Mouse (Mus musculus) limb, embryonic 12.5 days (tissue): ENCODE results near the gene Slc12a9. TPM values are rescaled to one million over a fixed set of nuclear protein-coding genes. Genes with fewer than 3 reads are reported as not detected.

Source experiments
- ATAC-seq: fragments of 200-750 bp; cut with Nextera tagmentation; 2 replicates; pipeline ENCODE4 v1.8.0; 2017; ENCODE audit warnings: low read depth, moderate TSS enrichment; ENCODE audit not compliant: insufficient number of reproducible peaks, insufficient read depth, low FRiP score, low TSS enrichment
- H3K27ac ChIP-seq: fragments of 300-500 bp; sonication (generic); 2 replicates; pipeline ENCODE4 v1.5.1; 2016; ENCODE audit warnings: mild to moderate bottlenecking, moderate library complexity
- H3K27me3 ChIP-seq: fragments of 300-500 bp; sonication (generic); 2 replicates; pipeline ENCODE4 v1.6.1; 2016; ENCODE audit warnings: mild to moderate bottlenecking, moderate library complexity
- H3K36me3 ChIP-seq: fragments of 300-500 bp; sonication (generic); 2 replicates; pipeline ENCODE4 v1.6.1; 2016; ENCODE audit warnings: mild to moderate bottlenecking, moderate library complexity
- H3K4me1 ChIP-seq: fragments of 300-500 bp; sonication (generic); replicated peaks from 2 replicates; pipeline ENCODE4 v1.6.1; 2016
- H3K4me2 ChIP-seq: fragments of 300-500 bp; sonication (generic); 2 replicates; pipeline ENCODE4 v1.6.1; 2016; ENCODE audit warnings: mild to moderate bottlenecking, moderate library complexity
- H3K4me3 ChIP-seq: fragments of 300-500 bp; sonication (generic); replicated peaks from 2 replicates; pipeline ENCODE4 v1.5.1; 2016; ENCODE audit warnings: mild to moderate bottlenecking
- H3K9ac ChIP-seq: fragments of 300-500 bp; sonication (generic); replicated peaks from 2 replicates; pipeline ENCODE4 v1.6.1; 2016; ENCODE audit warnings: mild to moderate bottlenecking, moderate library complexity
- H3K9me3 ChIP-seq: fragments of 300-500 bp; sonication (generic); 2 replicates; pipeline ENCODE4 v1.6.1; 2016; ENCODE audit warnings: mild to moderate bottlenecking, moderate library complexity
- WGBS: fragments of 180-500 bp; shearing (Covaris S2); methylation state at CpG from one replicate; pipeline ENCODE4 v1.1.7; 2016; 5-methylcytosine and 5-hydroxymethylcytosine counted together
- polyA plus RNA-seq: library from polyadenylated mRNA; unstranded; fragments of >200 nt; fragmentation: Nextera tagmentation; extraction: Ambion mirVana; gene quantifications from 2 replicates; pipeline ENCODE4 v1.2.1, GENCODE M21; 2016

The Slc12a9 gene
- polyA plus RNA-seq, 1 experiment from 2014 or later: 16.3 TPM

DNA sequence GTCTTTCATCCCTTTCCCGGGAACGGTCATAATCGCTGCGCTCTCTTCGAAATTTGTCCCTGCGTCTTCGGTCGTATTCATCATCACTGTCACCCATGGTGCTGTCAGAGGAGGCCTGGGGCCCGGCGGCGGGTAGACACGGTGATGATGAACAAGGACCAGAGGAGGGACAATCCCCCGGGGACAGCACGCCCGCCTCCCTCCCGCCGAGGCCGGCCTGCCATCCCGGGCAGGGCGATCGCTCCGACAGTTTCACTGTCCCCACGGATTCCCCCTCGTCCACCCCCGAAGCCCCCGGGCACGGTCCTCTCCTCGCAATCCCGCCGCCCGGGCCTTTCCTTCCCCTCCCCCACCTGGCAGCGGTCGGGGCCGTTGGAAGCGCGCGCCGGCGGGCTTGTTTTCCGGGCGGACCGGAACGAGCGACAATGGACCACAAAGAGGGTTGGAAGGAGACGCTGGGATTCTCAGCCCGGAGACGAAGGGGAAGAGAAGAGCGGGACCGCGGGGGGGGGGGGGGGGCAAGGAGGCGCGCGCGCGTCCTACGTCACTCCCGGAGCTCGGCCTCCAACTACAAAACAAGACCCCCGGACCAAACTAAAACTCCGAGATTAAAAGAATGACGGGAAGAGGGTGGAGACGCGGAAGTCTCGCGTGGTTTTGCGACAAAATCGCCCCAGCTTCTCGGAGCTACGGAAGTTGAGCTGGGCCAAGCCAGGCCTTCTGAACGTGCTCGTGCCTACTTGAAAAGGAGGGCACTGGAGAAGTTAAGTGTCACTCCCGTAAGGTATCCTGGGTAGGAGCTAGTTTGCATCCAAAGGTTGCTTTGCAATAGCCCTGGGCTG lies 26.1 kb downstream of the Slc12a9 start, which contains the start of gene Srrt:
Gene Srrt, minus strand, starts transcription at position 604 of the 842 bp plus-strand sequence.
- Histone ChIP-seq H3K4me2 (peak within 1 kb of the TSS; percentile 67), H3K27ac (peak within 1 kb of the TSS; percentile 93), H3K36me3 (peaks cover 77% of the 10 kb centered on the region), H3K27me3 (no peaks in the 10 kb centered on the region), H3K9ac (peak within 1 kb of the TSS; percentile 97), H3K4me3 (peak within 1 kb of the TSS; percentile 95), H3K4me1 (peaks cover 43% of the 10 kb centered on the region), H3K9me3 (0 out of 2 replicates have a peak, but pooled peaks cover 7% of the 10 kb centered on the region)
- ATAC-seq: peak; percentile 69
- WGBS: under 1% methylated on average over 59 of the region's 72 CpGs

DNA sequence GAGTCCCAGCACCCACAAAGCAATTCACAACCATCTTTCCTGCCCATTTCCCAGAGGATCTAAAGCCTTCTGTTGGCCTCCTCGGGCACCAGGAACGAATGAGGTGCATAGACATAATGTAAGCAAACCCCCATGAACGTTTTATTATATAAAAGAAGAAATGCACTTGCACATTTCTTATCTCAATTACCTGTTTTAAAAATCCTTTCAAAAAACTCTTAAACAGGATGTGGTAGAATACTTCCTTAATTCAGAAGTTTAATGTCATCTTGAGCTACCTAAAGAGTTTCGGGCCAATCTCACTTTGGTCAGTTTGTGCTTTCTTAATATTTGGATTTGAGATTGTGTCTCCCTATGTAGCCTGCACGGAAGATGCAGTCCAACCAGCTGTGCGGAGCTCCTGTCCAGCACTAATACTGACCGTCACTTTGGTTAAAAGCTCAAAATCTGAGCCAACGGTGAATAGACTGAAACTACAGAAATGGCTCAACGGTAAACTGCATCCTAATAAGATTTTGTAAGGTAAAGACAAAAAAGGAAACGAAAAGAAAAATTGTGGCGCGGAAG lies 26.9 kb downstream of the Slc12a9 start:
- Histone ChIP-seq H3K9me3 (0 out of 2 replicates have a peak, but pooled peaks cover 7% of the 10 kb centered on the region), H3K9ac (peak overlapping the region; percentile 97), H3K4me1 (peaks cover 36% of the 10 kb centered on the region), H3K27ac (peak overlapping the region; percentile 93), H3K36me3 (peaks cover 78% of the 10 kb centered on the region), H3K27me3 (no peaks in the 10 kb centered on the region), H3K4me3 (peak overlapping the region; percentile 95), H3K4me2 (peak overlapping the region; percentile 67)
- ATAC-seq: no peak
- 18% methylated on average over 12 of the region's 12 CpGs for WGBS

DNA sequence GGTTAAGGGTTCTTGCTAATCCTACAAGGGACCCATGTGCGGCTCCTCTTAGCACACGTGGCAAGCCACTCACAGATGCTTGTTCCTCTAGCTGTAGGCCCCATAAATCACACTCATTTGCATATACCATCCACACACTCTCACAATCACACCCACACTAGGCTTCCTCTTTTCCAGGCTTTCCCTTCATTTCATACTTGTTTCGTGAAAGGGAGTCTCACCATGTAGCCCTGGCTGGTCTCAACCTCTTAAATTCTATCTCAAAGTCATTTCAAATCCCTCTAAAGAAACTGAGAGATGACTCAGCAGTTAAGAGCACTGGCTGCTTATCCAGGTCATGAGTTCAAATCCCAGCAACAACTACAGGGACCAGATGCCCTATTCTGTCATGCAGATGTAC lies 27.6 kb downstream of the Slc12a9 start:
- H3K4me3 ChIP-seq: peak overlapping the region; percentile 95
- no peak overlapping the region for H3K27ac ChIP-seq
- H3K9me3 ChIP-seq: 0 out of 2 replicates have a peak, but pooled peaks cover 7% of the 10 kb centered on the region
- 0 out of 2 replicates have a peak overlapping the region, but pooled peaks have one; percentile 1 for H3K9ac ChIP-seq
- peak overlapping the region; percentile 67 for H3K4me2 ChIP-seq
- ATAC-seq: no peak
- no peaks in the 10 kb centered on the region for H3K27me3 ChIP-seq
- WGBS: 45% methylated on average over 3 of the region's 3 CpGs
- peaks cover 78% of the 10 kb centered on the region for H3K36me3 ChIP-seq
- H3K4me1 ChIP-seq: peaks cover 34% of the 10 kb centered on the region

DNA sequence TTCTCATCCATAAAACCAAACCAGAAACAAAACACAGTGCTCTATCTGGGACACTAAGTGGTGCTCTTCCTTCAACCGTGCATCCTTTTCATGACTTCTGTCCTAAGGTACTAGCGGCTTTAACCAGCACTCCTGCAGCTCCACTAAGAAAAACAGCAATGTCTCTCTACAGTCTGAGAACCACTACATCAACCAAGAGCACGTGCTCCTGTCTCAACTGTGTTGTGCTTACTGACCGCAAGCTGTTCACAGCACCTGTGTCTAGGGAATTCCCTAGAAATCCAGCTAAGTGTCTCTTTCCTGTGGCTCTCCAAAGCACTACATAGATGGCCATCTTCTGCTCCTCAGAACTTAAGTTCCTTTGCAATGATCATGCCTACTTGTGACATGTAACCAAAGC lies 28.6 kb downstream of the Slc12a9 start:
- H3K4me3 ChIP-seq: peak overlapping the region; percentile 95
- no peak for ATAC-seq
- peak overlapping the region; percentile 42 for H3K9ac ChIP-seq
- H3K9me3 ChIP-seq: 0 out of 2 replicates have a peak, but pooled peaks cover 7% of the 10 kb centered on the region
- no peaks in the 10 kb centered on the region for H3K27me3 ChIP-seq
- 53% methylated on average over 4 of the region's 4 CpGs for WGBS
- peak overlapping the region; percentile 25; the same call in 1 of the 2 replicates for H3K27ac ChIP-seq
- peaks cover 78% of the 10 kb centered on the region for H3K36me3 ChIP-seq
- peak overlapping the region; percentile 67 for H3K4me2 ChIP-seq
- peaks cover 34% of the 10 kb centered on the region for H3K4me1 ChIP-seq

DNA sequence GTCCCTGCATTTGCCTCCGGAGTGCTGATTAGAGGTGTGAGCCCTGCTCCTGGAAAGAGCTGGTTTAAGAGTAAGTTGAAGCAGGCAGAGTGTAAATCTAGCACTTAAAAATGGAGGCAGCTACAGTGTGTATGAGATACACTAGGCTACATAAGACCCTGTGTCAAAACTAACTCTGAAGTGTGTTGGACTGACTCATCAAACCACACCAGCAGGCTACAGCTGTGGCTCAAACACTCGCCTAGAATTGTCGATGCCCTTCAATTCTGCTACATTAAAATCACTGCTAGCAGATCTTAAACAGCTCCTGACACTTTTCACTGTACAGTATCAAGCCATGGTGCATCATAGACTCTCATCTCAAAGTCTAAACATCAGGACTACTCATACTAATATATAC lies 29.2 kb downstream of the Slc12a9 start:
- WGBS: 87% methylated on average over 3 of the region's 3 CpGs
- Histone ChIP-seq H3K36me3 (peaks cover 78% of the 10 kb centered on the region), H3K4me2 (peak overlapping the region; percentile 67; the same call in 1 of the 2 replicates), H3K4me1 (peaks cover 34% of the 10 kb centered on the region), H3K27me3 (no peaks in the 10 kb centered on the region), H3K27ac (peak overlapping the region; percentile 25; the same call in 1 of the 2 replicates), H3K9ac (0 out of 2 replicates have a peak overlapping the region, but pooled peaks have one; percentile 31), H3K9me3 (0 out of 2 replicates have a peak, but pooled peaks cover 7% of the 10 kb centered on the region), H3K4me3 (peak overlapping the region; percentile 95; the same call in 1 of the 2 replicates)
- ATAC-seq: no peak

DNA sequence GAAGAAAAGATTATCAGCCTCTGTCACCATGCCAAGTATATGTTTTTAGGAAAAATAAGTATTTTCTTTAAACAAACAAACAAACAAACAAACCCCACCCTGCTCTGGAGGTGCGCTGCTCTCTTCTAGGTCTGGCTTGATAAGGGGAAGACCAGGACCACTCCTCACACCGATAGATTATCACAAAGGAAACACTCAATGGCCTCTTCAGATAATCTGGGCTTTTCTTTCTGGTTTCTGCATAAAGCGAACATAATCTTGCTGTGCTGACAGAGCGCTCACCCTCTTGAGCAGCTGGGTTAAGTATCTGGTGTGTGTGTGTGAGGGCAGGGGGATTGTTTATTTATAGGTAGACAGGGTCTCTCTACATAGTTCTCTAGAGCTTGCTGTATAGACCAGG lies 29.8 kb downstream of the Slc12a9 start:
- WGBS: 88% methylated on average over 4 of the region's 4 CpGs
- no peak overlapping the region for H3K9ac ChIP-seq
- no peak overlapping the region for H3K27ac ChIP-seq
- peaks cover 78% of the 10 kb centered on the region for H3K36me3 ChIP-seq
- no peaks in the 10 kb centered on the region for H3K27me3 ChIP-seq
- 0 out of 2 replicates have a peak, but pooled peaks cover 2% of the 10 kb centered on the region for H3K9me3 ChIP-seq
- H3K4me2 ChIP-seq: no peak overlapping the region
- H3K4me1 ChIP-seq: peaks cover 34% of the 10 kb centered on the region
- H3K4me3 ChIP-seq: no peak overlapping the region
- ATAC-seq: no peak

DNA sequence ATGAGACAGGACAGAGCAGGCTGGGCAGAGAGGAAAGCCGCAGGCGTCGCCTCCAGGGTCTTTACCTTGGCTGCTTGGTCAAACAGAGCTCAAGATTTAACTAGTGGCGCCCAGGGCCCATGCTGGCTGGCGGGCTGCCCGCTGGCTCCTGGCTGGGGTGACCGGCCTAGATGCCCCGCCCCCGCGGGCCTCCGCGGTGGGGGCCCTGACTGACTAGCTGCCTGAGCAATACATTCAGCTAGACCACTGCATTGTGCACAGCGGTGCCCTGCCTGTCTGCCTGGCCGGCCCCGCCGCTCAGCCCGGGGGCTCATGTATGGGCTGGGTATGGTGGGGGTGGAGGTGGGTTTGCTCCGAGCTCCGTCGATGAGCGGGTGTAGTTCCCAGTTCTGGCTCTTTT lies 32.1 kb downstream of the Slc12a9 start:
- no peak overlapping the region for H3K27ac ChIP-seq
- H3K9me3 ChIP-seq: no peaks in the 10 kb centered on the region
- H3K27me3 ChIP-seq: no peaks in the 10 kb centered on the region
- H3K4me1 ChIP-seq: peaks cover 25% of the 10 kb centered on the region
- no peak overlapping the region for H3K9ac ChIP-seq
- no peak for ATAC-seq
- WGBS: 87% methylated on average over 21 of the region's 21 CpGs
- H3K4me3 ChIP-seq: no peak overlapping the region
- no peak overlapping the region for H3K4me2 ChIP-seq
- peaks cover 97% of the 10 kb centered on the region for H3K36me3 ChIP-seq

DNA sequence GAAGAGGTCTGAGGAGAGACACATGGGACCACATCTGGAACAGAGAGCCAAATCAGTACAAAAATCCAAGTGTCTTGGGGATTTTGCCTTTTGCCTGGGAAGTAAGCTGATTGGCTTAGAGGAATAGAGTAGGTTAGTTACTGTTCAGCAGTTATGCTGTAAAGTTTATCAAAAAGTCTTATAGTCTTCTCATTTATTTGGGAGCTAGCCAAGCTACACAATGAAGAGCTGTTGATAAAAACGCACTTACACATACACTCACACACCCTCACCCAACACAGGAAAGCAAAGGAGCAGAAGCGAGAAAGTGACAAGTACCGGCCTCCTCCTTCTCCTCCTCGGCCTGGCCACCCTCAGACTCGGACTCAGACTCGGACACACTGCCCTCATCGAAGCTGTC lies 34.2 kb downstream of the Slc12a9 start:
- Histone ChIP-seq H3K9ac (no peak overlapping the region), H3K27me3 (no peaks in the 10 kb centered on the region), H3K9me3 (no peaks in the 10 kb centered on the region), H3K4me1 (peaks cover 17% of the 10 kb centered on the region), H3K4me2 (no peak overlapping the region), H3K27ac (no peak overlapping the region), H3K36me3 (peaks cover 93% of the 10 kb centered on the region), H3K4me3 (no peak overlapping the region)
- 86% methylated on average over 7 of the region's 7 CpGs for WGBS
- ATAC-seq: no peak

DNA sequence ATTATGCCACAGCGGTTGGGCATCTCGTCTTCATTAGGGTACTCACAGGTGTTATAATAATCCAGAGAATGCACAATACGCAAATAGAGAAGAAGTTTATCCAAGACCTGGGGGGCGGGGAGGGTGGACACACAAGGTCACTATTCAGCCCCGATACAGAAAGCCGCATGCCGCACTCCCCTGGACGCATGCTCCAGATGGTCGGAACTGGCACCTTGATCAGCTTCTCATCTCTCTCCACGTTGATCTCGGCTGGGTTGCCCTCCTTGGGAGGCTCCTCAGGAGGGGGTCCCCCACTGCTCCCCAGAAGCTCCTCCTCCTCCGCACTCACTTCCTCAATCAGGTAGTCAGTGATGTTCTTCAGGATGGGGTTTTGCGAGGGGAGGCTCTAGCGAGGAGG lies 36.3 kb downstream of the Slc12a9 start:
- ATAC-seq: no peak
- no peaks in the 10 kb centered on the region for H3K9me3 ChIP-seq
- no peak overlapping the region for H3K4me2 ChIP-seq
- H3K4me3 ChIP-seq: no peak overlapping the region
- peaks cover 72% of the 10 kb centered on the region for H3K36me3 ChIP-seq
- H3K4me1 ChIP-seq: peaks cover 22% of the 10 kb centered on the region
- H3K27me3 ChIP-seq: peaks cover 14% of the 10 kb centered on the region
- H3K27ac ChIP-seq: no peak overlapping the region
- H3K9ac ChIP-seq: no peak overlapping the region
- WGBS: 90% methylated on average over 14 of the region's 14 CpGs

DNA sequence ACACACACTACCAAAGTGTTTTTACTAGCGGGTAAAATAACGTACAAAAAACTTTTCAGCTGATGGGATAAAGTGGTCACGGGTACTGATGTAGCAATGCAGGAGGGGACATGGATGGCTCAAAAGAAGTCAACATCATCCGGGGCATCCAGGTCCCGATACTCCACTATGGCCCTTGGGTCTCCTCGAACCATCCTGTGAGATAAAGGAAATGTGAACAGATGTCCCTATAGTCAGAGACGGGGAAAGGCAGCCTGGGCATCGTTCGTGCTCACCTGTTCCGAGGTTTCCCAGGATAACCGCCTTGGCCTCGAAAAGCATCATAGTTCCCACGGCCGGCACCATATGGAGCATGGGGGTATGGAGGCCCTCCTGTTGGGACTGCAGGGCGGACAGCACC lies 37.7 kb downstream of the Slc12a9 start:
- no peak for ATAC-seq
- Histone ChIP-seq H3K27ac (no peak overlapping the region), H3K4me3 (no peak overlapping the region), H3K4me2 (no peak overlapping the region), H3K27me3 (peaks cover 28% of the 10 kb centered on the region), H3K4me1 (peaks cover 22% of the 10 kb centered on the region), H3K36me3 (peaks cover 58% of the 10 kb centered on the region), H3K9ac (no peak overlapping the region), H3K9me3 (no peaks in the 10 kb centered on the region)
- WGBS: 91% methylated on average over 15 of the region's 15 CpGs

DNA sequence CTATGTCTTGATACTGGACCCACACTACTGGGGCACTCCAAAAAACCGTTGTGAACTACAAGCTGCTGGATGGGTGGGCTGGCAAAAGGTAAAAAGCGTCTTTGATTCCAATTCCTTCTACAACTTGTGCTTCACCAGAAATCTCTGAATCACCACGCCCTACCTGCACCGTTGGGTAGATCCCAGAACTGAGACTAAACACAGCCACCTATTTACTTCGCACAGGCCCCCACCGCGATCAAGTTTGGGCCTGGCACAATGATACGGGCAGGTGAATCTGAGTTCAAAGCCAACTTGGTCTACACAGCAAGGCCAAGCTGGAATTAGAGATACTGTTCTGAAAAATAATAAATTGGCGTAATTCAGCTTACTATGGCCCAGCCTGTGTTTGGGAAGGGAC lies 38.1 kb downstream of the Slc12a9 start:
- WGBS: 76% methylated on average over 9 of the region's 9 CpGs
- Histone ChIP-seq H3K4me2 (peak overlapping the region; percentile 100), H3K36me3 (peaks cover 54% of the 10 kb centered on the region), H3K4me3 (peak overlapping the region; percentile 55), H3K27me3 (peaks cover 32% of the 10 kb centered on the region), H3K9me3 (no peaks in the 10 kb centered on the region), H3K4me1 (peaks cover 22% of the 10 kb centered on the region), H3K27ac (peak overlapping the region; percentile 88), H3K9ac (peak overlapping the region; percentile 78)
- no peak for ATAC-seq
